Mouse (Mus musculus) kidney, embryonic 14.5 days (tissue): ENCODE measurements around the gene Pnpla7. TPM values are rescaled to one million over a fixed set of nuclear protein-coding genes. Genes with fewer than 3 reads are reported as not detected.

Source experiments
- ATAC-seq: fragments of 200-750 bp; cut with Nextera tagmentation; 2 replicates; pipeline ENCODE4 v1.8.0; 2017; ENCODE audit warnings: moderate number of reproducible peaks, mild to moderate bottlenecking, moderate TSS enrichment, moderate library complexity; ENCODE audit not compliant: low FRiP score, low TSS enrichment
- H3K27ac ChIP-seq: fragments of 300-500 bp; sonication (generic); 2 replicates; pipeline ENCODE4 v1.5.1; 2014; ENCODE audit warnings: low read depth, mild to moderate bottlenecking, low read length, moderate library complexity, mixed read lengths
- H3K27me3 ChIP-seq: fragments of 300-500 bp; sonication (generic); 2 replicates; pipeline ENCODE4 v1.6.1; 2014; ENCODE audit warnings: mild to moderate bottlenecking, low read length; ENCODE audit not compliant: control insufficient read depth, insufficient read depth
- H3K36me3 ChIP-seq: fragments of 300-500 bp; sonication (generic); 2 replicates; pipeline ENCODE4 v1.6.1; 2014; ENCODE audit warnings: low read length, mixed read lengths; ENCODE audit not compliant: control insufficient read depth, insufficient read depth
- H3K4me1 ChIP-seq: fragments of 300-500 bp; sonication (generic); 2 replicates; pipeline ENCODE4 v1.6.1; 2014; ENCODE audit warnings: low read length, mixed read lengths; ENCODE audit not compliant: control insufficient read depth, insufficient read depth
- H3K4me2 ChIP-seq: fragments of 300-500 bp; sonication (generic); replicated peaks from 2 replicates; pipeline ENCODE4 v1.6.1; 2014; ENCODE audit warnings: low read depth, mild to moderate bottlenecking, low read length
- H3K4me3 ChIP-seq: fragments of 300-500 bp; sonication (generic); 2 replicates; pipeline ENCODE4 v1.5.1; 2014; ENCODE audit warnings: mild to moderate bottlenecking, low read length
- H3K9ac ChIP-seq: fragments of 300-500 bp; sonication (generic); 2 replicates; pipeline ENCODE4 v1.6.1; 2014; ENCODE audit warnings: low read depth, mild to moderate bottlenecking, low read length, moderate library complexity
- H3K9me3 ChIP-seq: fragments of 300-500 bp; sonication (generic); 2 replicates; pipeline ENCODE4 v1.6.1; 2016; ENCODE audit warnings: low read length; ENCODE audit not compliant: control insufficient read depth
- WGBS: fragments of 180-500 bp; shearing (Covaris S2); extraction: QIAGEN DNeasy Blood & Tissue Kit; methylation state at CpG from one replicate; pipeline ENCODE4 v1.1.7; 2014; 5-methylcytosine and 5-hydroxymethylcytosine counted together
- polyA plus RNA-seq: library from polyadenylated mRNA; unstranded; fragments of >200 nt; fragmentation: Nextera tagmentation; extraction: Ambion mirVana; gene quantifications from 2 replicates; pipeline ENCODE4 v1.2.1, GENCODE M21; 2014

Pnpla7 gene
- polyA plus RNA-seq, 1 experiment from 2014 or later = 7.5 TPM

GRCm38 (mm10) chr2:25006767-25007166 lies 30.9 kb downstream of the Pnpla7 start:
- H3K36me3 ChIP-seq = no peaks in the 10 kb centered on the region
- H3K4me1 ChIP-seq = no peaks in the 10 kb centered on the region
- no peaks in the 10 kb centered on the region for H3K27me3 ChIP-seq
- no peak overlapping the region for H3K4me2 ChIP-seq
- no peak overlapping the region for H3K4me3 ChIP-seq
- no peaks in the 10 kb centered on the region for H3K9me3 ChIP-seq
- no peak for ATAC-seq
- 82% methylated on average over 1 of the region's 1 CpGs for WGBS
- no peak overlapping the region for H3K27ac ChIP-seq
- no peak overlapping the region for H3K9ac ChIP-seq

GRCm38 (mm10) chr2:25008250-25008649 lies 32.4 kb downstream of the Pnpla7 start:
- ATAC-seq = no peak
- H3K9ac ChIP-seq = no peak overlapping the region
- no peaks in the 10 kb centered on the region for H3K4me1 ChIP-seq
- H3K9me3 ChIP-seq = no peaks in the 10 kb centered on the region
- no peaks in the 10 kb centered on the region for H3K27me3 ChIP-seq
- no peak overlapping the region for H3K4me2 ChIP-seq
- no peak overlapping the region for H3K4me3 ChIP-seq
- no peak overlapping the region for H3K27ac ChIP-seq
- no peaks in the 10 kb centered on the region for H3K36me3 ChIP-seq

- WGBS = 84% methylated on average over 1 of the region's 1 CpGs
- Histone ChIP-seq H3K4me1 (no peaks in the 10 kb centered on the region), H3K4me2 (no peak overlapping the region), H3K27ac (no peak overlapping the region), H3K4me3 (no peak overlapping the region), H3K27me3 (no peaks in the 10 kb centered on the region), H3K9me3 (no peaks in the 10 kb centered on the region), H3K36me3 (no peaks in the 10 kb centered on the region), H3K9ac (no peak overlapping the region)
- no peak for ATAC-seq
Observed at GRCm38 (mm10) chr2:25022678-25023077, 46.8 kb downstream of the Pnpla7 start.

- WGBS = 90% methylated on average over 1 of the region's 1 CpGs
- Histone ChIP-seq H3K36me3 (no peaks in the 10 kb centered on the region), H3K4me1 (no peaks in the 10 kb centered on the region), H3K27ac (no peak overlapping the region), H3K9me3 (no peaks in the 10 kb centered on the region), H3K27me3 (no peaks in the 10 kb centered on the region), H3K4me2 (no peak overlapping the region), H3K9ac (no peak overlapping the region), H3K4me3 (no peak overlapping the region)
- no peak for ATAC-seq
Observed at GRCm38 (mm10) chr2:25025109-25025508, 49.3 kb downstream of the Pnpla7 start.

GRCm38 (mm10) chr2:25034994-25035393 lies 59.2 kb downstream of the Pnpla7 start:
- Histone ChIP-seq H3K36me3 (no peaks in the 10 kb centered on the region), H3K4me2 (no peak overlapping the region), H3K4me3 (no peak overlapping the region), H3K27me3 (no peaks in the 10 kb centered on the region), H3K27ac (no peak overlapping the region), H3K9ac (no peak overlapping the region), H3K9me3 (no peaks in the 10 kb centered on the region), H3K4me1 (no peaks in the 10 kb centered on the region)
- no peak for ATAC-seq
- 96% methylated on average over 4 of the region's 4 CpGs for WGBS

- ATAC-seq = no peak
- 84% methylated on average over 5 of the region's 5 CpGs for WGBS
- Histone ChIP-seq H3K27ac (no peak overlapping the region), H3K4me3 (no peak overlapping the region), H3K36me3 (no peaks in the 10 kb centered on the region), H3K27me3 (no peaks in the 10 kb centered on the region), H3K9me3 (no peaks in the 10 kb centered on the region), H3K9ac (no peak overlapping the region), H3K4me1 (no peaks in the 10 kb centered on the region), H3K4me2 (no peak overlapping the region)
Observed at GRCm38 (mm10) chr2:25040089-25040488, 64.3 kb downstream of the Pnpla7 start.

- Histone ChIP-seq H3K36me3 (no peaks in the 10 kb centered on the region; the same call in 1 of the 2 replicates), H3K27me3 (no peaks in the 10 kb centered on the region), H3K27ac (no peak overlapping the region), H3K9ac (no peak overlapping the region), H3K4me1 (peaks cover 7% of the 10 kb centered on the region), H3K4me2 (no peak overlapping the region), H3K9me3 (no peaks in the 10 kb centered on the region), H3K4me3 (no peak overlapping the region)
- WGBS = 89% methylated on average over 7 of the region's 7 CpGs
- ATAC-seq = no peak
Observed at GRCm38 (mm10) chr2:25050921-25051320, 75.1 kb downstream of the Pnpla7 start.

GRCm38 (mm10) chr2:25051450-25051849 lies 75.6 kb downstream of the Pnpla7 start:
- Histone ChIP-seq H3K27me3 (no peaks in the 10 kb centered on the region), H3K4me1 (peaks cover 7% of the 10 kb centered on the region), H3K9me3 (no peaks in the 10 kb centered on the region), H3K27ac (no peak overlapping the region), H3K36me3 (no peaks in the 10 kb centered on the region; the same call in 1 of the 2 replicates), H3K4me2 (no peak overlapping the region), H3K4me3 (no peak overlapping the region), H3K9ac (no peak overlapping the region)
- WGBS = 89% methylated on average over 8 of the region's 8 CpGs
- no peak for ATAC-seq

- Histone ChIP-seq H3K36me3 (peaks cover 10% of the 10 kb centered on the region; the same call in 1 of the 2 replicates), H3K9ac (no peak overlapping the region), H3K4me1 (peaks cover 7% of the 10 kb centered on the region), H3K4me2 (no peak overlapping the region), H3K27me3 (no peaks in the 10 kb centered on the region), H3K4me3 (no peak overlapping the region), H3K9me3 (no peaks in the 10 kb centered on the region), H3K27ac (no peak overlapping the region)
- 96% methylated on average over 6 of the region's 6 CpGs for WGBS
- no peak for ATAC-seq
Observed at GRCm38 (mm10) chr2:25053101-25053500, 77.3 kb downstream of the Pnpla7 start.
